Mouse (Mus musculus): Measurements from ENCODE around the gene Nudt16l1.
A peak's percentile ranks its signal among the peaks of the same experiment; 100 is the strongest.

Gene Nudt16l1

GRCm38 (mm10) chr16:4963797-4964709 is 25.5 kb downstream of the Nudt16l1 start, which contains the start of gene Anks3:
Anks3 (minus strand) TSS chr16:4964205.
- peak; percentile 98 for DNase-seq

DNA sequence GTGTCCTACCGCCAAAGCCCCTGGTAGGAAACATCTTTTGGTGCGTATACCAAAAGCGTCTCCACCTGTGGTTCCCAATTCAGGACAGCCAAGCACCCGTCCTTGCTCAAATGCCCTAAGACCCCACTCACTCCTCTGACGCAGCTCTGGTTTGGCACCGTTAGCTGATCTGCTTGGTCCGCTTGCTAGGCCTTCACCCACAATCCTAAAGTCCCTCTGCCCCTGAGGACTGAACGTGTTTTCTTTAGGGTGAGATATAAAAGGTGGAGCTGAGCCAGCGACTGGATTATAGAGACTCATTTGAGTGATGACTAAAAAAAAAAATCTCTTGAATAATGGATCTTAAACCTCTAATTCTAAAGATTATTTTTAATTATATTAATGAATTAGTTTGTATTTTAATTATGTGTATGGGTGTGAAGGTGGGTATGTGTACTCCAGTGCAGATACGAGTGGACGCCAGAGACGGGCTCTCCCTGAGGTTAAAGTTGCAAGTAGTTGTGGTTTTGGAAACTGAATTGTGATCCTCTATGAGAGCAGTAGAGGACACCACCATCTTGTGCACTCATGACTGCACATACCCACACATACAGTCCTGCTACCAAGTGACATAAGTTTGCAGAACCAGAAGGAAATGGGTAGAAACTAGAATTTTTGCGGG is 26.3 kb downstream of the Nudt16l1 start:
- DNase-seq: no peak

DNA sequence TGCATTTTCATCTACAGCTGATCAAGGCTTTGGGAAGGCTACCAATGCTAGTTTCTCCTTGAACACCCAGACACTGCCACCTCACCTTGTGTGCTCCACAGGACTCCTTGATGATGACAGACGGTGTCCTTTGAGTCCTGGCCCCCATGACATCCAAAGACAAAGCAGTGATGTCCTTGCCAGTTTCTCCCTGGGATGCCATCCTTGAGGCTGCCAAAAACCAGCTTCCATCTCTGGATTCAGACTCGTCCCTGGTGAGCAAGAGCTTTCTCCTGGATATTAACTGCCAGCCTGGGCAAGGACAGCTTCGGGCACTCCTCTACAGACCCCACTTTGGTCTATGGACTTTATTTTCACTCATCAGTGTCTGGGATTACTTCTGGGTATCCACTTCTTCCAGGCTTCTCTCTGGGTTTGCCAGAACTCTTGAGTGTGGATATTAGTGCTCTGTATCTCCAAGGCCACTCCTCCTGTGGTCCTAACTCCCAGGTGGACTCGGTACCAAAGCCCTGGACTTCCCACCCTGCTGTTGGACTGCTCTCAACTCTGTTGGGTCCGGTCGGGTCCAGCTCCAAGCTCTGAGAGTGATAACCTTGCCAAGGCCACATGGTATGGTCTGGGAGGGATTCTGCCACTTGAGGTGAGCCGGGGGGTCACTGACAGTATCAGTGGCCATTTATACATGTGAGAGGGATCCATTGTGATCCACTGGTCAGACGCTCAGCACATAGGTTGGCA is 27.0 kb downstream of the Nudt16l1 start:
- DNase-seq: peak; percentile 48

DNA sequence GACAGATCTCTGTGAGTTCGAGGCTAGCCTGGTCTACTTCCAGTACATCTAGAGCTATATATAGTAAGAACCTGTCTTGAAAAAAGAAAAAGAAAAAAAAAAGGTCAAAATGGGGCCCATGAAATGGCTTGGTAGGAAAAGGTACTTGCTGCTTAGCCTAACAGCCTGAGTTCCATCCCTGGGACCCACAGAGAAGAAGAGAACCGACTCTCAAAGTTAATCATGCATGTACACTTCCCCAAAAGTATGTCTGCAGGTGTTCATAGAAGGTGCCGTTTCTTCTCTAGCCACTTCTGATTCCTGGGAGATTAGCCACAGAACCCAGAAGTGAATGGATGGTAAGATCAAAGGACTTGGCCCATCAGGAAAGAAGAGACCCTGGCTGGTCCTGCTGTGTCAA is 29.9 kb downstream of the Nudt16l1 start:
- DNase-seq: no peak

DNA sequence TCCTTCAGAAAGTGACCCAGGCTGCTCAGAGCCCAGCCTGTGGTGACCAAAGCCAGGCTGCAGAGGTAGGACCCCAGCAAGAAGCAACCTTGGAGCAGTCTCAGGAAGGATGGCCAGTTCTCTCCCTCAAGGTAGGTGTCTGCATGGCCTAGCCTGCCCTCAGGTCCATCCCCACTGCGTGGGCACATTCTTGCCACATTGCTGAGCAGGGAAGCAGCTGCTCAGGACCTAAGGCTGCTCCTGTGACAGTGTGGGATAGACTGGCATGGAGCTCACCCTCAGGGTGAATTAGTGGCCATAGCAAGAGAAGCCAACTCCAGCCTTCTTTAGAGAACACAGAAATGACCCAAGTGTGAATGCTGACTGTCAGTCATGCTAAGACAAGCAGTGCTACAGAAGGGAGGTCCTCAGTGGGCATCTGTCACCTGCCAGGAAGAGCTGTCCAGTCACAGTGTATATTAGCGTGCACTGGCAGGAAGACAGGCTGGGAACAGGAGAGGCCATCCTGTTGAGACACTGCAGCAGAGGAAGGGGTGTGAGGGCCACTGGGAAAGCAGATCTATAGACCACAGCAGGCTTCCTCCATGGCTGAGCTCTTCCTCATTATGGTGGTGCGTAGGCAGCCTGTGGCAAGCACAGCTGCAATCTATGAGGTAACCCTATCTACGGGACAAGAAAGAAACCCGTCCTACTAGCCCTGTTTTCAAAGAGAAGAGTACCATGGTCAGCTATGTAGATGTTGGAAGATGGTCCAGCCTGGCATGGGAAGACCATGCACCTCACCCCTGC is 30.7 kb downstream of the Nudt16l1 start:
- DNase-seq: no peak

GRCm38 (mm10) chr16:4971626-4972025 is 33.1 kb downstream of the Nudt16l1 start:
- DNase-seq: no peak

- peak; percentile 42 for DNase-seq
These were observed 36.0 kb downstream of the Nudt16l1 start for GRCm38 (mm10) chr16:4974521-4974920.

- peak; percentile 51 for DNase-seq
These were observed 37.6 kb downstream of the Nudt16l1 start for GRCm38 (mm10) chr16:4976180-4976579.

DNA sequence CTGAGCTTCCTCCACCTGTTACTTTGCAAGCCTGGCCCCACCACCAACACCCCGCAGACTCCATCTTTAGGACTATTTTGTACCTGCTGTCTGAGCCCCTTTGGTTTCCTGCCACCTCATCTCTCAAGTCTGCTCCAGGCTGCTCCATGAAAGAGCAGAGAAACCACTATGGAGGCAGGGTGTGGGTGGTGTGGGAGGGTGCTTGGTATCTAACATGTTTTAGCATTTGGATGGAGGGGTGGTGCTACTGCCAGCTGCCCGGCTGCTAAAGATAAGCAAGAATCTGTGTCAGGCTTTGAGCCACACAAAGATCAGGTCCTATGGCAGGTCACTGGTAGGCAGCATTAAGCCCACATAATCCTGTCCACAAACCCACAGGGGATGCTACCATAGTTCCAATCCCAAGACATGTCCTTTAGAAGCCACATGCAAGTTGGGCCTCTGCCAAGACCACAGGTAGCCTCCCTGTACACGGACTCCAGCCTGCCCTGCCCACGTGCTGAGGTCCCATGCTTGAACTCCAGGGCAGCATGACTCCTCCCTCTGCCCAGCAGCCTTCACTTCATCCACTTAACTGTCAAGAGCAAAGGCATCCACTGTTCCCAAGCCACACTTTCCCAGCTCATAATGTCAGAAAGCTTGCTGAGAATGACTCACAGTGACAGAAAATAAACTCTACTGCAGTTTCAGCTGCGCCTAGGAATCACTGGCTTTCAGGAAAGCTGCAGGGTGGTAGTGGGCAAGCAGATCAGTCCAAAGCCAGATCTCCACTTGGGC is 39.9 kb downstream of the Nudt16l1 start:
- no peak for DNase-seq

DNA sequence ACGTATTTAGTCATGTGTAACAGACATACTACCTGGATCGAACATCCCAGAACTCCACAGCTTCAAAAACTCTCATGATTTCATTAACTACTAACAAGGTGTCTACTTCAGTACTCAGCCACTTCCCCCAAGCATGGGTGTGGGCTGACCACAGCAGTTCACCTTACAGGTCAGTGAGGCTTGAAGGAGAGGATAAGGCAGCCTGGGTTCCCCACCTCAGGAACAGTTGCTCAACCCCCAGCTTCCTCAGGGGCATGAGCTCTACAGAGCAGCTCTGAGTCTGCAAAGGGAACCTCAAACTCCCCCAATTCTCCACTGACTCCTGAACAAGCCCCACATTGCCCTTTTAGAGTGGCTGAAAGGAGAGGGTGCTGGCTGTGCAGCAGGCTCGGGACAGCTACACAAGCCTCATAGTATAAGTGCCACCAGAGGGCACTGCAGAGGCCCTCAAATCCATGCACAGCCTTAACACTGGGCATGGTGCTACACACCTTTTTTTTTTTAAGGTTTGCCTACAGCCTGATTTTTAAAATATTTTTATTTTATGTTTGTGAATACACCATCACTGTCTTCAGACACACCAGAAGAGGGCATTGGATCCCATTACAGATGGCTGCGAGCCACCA is 41.3 kb downstream of the Nudt16l1 start:
- no peak for DNase-seq

GRCm38 (mm10) chr16:4984717-4985116 is 46.2 kb downstream of the Nudt16l1 start:
- DNase-seq: no peak
